Mouse (Mus musculus) left cerebral cortex, adult 8-10 months (tissue): ENCODE measurements around the gene Ccdc60. TPM values are rescaled to one million over a fixed set of nuclear protein-coding genes. Genes with fewer than 3 reads are reported as not detected.
A peak's percentile ranks its signal among the peaks of the same experiment; 100 is the strongest.
"Not testable (repeated sequence)": the region's sequence is repeated elsewhere in the genome, so short reads cannot be mapped to it uniquely, and the experiment has no call there.

Source experiments
- DNase-seq, 2 experiments: peaks; one replicate each; pipeline ENCODE4 v3.0.0; 2022; ENCODE audit warnings: low spot score in 2 of 2
- total RNA-seq, 4 experiments: library from RNA; stranded (reverse); gene quantifications; 2 replicates each; pipeline ENCODE4 v1.2.4; 2022

The Ccdc60 gene
- total RNA-seq, 4 experiments from 2014 or later: 0.21 to 0.44 (median 0.31) TPM

- no peak for DNase-seq
These were observed 94.3 kb downstream of the Ccdc60 start for GRCm38 (mm10) chr5:116194499-116194898.

GRCm38 (mm10) chr5:116192693-116193092, 96.1 kb downstream of the Ccdc60 start:
- DNase-seq: no peak

GRCm38 (mm10) chr5:116191596-116191995, 97.2 kb downstream of the Ccdc60 start:
- DNase-seq: no peak

- DNase-seq: no peak
These were observed 99.0 kb downstream of the Ccdc60 start for GRCm38 (mm10) chr5:116189818-116190217.

GRCm38 (mm10) chr5:116180594-116180993, 108.2 kb downstream of the Ccdc60 start:
- no peak for DNase-seq

GRCm38 (mm10) chr5:116171721-116172120, 117.1 kb downstream of the Ccdc60 start:
- no peak for DNase-seq

- no peak for DNase-seq
These were observed 121.8 kb downstream of the Ccdc60 start for GRCm38 (mm10) chr5:116166965-116167364.

- DNase-seq: no peak
These were observed 123.4 kb downstream of the Ccdc60 start for GRCm38 (mm10) chr5:116165203-116165888.

GRCm38 (mm10) chr5:116154811-116155210, 134.0 kb downstream of the Ccdc60 start:
- DNase-seq: no peak

- not testable (repeated sequence) for DNase-seq
These were observed 142.3 kb downstream of the Ccdc60 start for GRCm38 (mm10) chr5:116146446-116146845.

- DNase-seq: no peak
These were observed 144.1 kb downstream of the Ccdc60 start for GRCm38 (mm10) chr5:116144711-116145110.

- no peak for DNase-seq
These were observed 148.1 kb downstream of the Ccdc60 start for GRCm38 (mm10) chr5:116140682-116141081.

- DNase-seq: peak; percentile 49 to 66
These were observed 165.4 kb downstream of the Ccdc60 start for GRCm38 (mm10) chr5:116123344-116123743.

GRCm38 (mm10) chr5:116116567-116116966, 172.2 kb downstream of the Ccdc60 start:
- DNase-seq: peak in 1 of 2 experiments; percentile 8

- no peak for DNase-seq
These were observed 172.7 kb downstream of the Ccdc60 start for GRCm38 (mm10) chr5:116116110-116116509.

- no peak for DNase-seq
These were observed 173.5 kb downstream of the Ccdc60 start for GRCm38 (mm10) chr5:116115071-116115834.

GRCm38 (mm10) chr5:116108651-116109050, 180.1 kb downstream of the Ccdc60 start:
- no peak for DNase-seq

- no peak for DNase-seq
These were observed 204.6 kb downstream of the Ccdc60 start for GRCm38 (mm10) chr5:116084231-116084630.

- no peak for DNase-seq
These were observed 205.7 kb downstream of the Ccdc60 start, which contains the start of gene Tmem233 for GRCm38 (mm10) chr5:116083081-116083480. Gene Tmem233, minus strand, starts transcription at chr5:116083244.

GRCm38 (mm10) chr5:116082241-116082900, 206.4 kb downstream of the Ccdc60 start:
- DNase-seq: no peak

- DNase-seq: no peak
These were observed 207.2 kb downstream of the Ccdc60 start for GRCm38 (mm10) chr5:116081616-116082015.

- DNase-seq: no peak
These were observed 208.0 kb downstream of the Ccdc60 start for GRCm38 (mm10) chr5:116080736-116081135.
